Mouse (Mus musculus) bone marrow macrophage, adult 2 months (primary cell): ENCODE results near the gene Slc4a8.
A peak's percentile ranks its signal among the peaks of the same experiment; 100 is the strongest.

ENCODE experiments used
- CTCF ChIP-seq: IDR thresholded peaks from 2 replicates; pipeline ENCODE4 v1.5.1; 2012; ENCODE audit warnings: low read depth, mild to moderate bottlenecking, low read length, moderate library complexity
- POLR2A ChIP-seq: IDR thresholded peaks from 2 replicates; pipeline ENCODE4 v1.6.1; 2012; ENCODE audit warnings: mild to moderate bottlenecking, low read depth, low read length, borderline replicate concordance

- TF ChIP-seq POLR2A (no peak), CTCF (peak; percentile 51; the same call in 1 of the 2 replicates)
Observed at GRCm38 (mm10) chr15:100718572-100718971, 43.0 kb upstream of the Slc4a8 start.
